Mouse (Mus musculus): ENCODE results near the gene Acbd3. TPM values are rescaled to one million over a fixed set of nuclear protein-coding genes. Genes with fewer than 3 reads are reported as not detected.

Acbd3 gene
- 5.5 and 10.7 TPM in 2 replicates for polyA plus RNA-seq (2012; rRNA removed)

- H3K4me1 ChIP-seq (ENCODE audit: control insufficient read depth, insufficient read depth, insufficient read length, low read length), result peaks cover 4% of the 10 kb centered on the region; the same call in 1 of the 2 replicates
- H3K27ac ChIP-seq (ENCODE audit: insufficient read depth, low read depth, low read length), result peak within 1 kb of the TSS; percentile 87
- H3K4me3 ChIP-seq (ENCODE audit: low read depth, low read length), result peak within 1 kb of the TSS; percentile 90
- no peaks in the 10 kb centered on the region for H3K36me3 ChIP-seq (ENCODE audit: control insufficient read depth, insufficient read depth, low read length)
- TF ChIP-seq CTCF (IDR thresholded peaks at IDR 0.05; ENCODE audit: extremely low read depth, insufficient read length, insufficient replicate concordance, low read depth, low read length), result no peak
- peak; percentile 94 for TF ChIP-seq POLR2A (IDR thresholded peaks at IDR 0.05; ENCODE audit: low read depth, low read length)
- under 1% methylated on average over 52 of the region's 52 CpGs for WGBS
- no peaks in the 10 kb centered on the region for H3K27me3 ChIP-seq (ENCODE audit: control insufficient read depth, insufficient read depth, low read length)
Observed at GRCm38 (mm10) chr1:180725704-180726179, at the start of gene Acbd3. Gene Acbd3 (plus strand): TSS chr1:180726043.

DNA sequence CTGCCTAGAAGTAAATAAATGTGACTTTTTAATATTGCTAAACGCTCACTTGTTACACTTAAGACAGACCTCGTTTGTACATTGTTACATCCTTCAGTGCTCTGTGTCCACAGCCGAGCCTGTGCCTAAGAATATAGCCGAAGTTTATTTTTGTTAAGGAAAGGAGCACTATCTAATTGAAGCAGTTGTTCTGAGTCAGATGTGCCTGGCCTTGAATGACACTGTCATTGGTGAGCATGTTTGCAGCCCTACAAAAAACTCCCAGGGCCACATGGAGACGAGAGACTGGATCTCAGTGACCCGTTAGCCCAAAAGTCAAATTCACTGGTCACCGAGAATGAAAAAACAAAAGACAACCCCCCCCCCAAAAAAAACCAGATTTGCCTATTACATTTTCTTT is 34.6 kb upstream of the Acbd3 start:
- Histone ChIP-seq H3K36me3 (ENCODE audit: control insufficient read depth, insufficient read depth, low read length) (peaks cover 14% of the 10 kb centered on the region), H3K4me3 (ENCODE audit: low read depth, low read length) (no peak overlapping the region), H3K27ac (ENCODE audit: insufficient read depth, low read depth, low read length) (no peak overlapping the region), H3K4me1 (ENCODE audit: control insufficient read depth, insufficient read depth, insufficient read length, low read length) (no peaks in the 10 kb centered on the region), H3K27me3 (ENCODE audit: control insufficient read depth, insufficient read depth, low read length) (peaks cover 5% of the 10 kb centered on the region)
- 90% methylated on average over 7 of the region's 7 CpGs for WGBS
- no peak for TF ChIP-seq POLR2A (IDR thresholded peaks at IDR 0.05; ENCODE audit: low read depth, low read length)
- no peak for TF ChIP-seq CTCF (IDR thresholded peaks at IDR 0.05; ENCODE audit: extremely low read depth, insufficient read length, insufficient replicate concordance, low read depth, low read length)

- WGBS, result 3% methylated on average over 79 of the region's 79 CpGs
- Histone ChIP-seq H3K4me3 (ENCODE audit: low read depth, low read length) (peak within 1 kb of the TSS; percentile 55), H3K27me3 (ENCODE audit: control insufficient read depth, insufficient read depth, low read length) (peaks cover 15% of the 10 kb centered on the region), H3K4me1 (ENCODE audit: control insufficient read depth, insufficient read depth, insufficient read length, low read length) (peaks cover 9% of the 10 kb centered on the region), H3K36me3 (ENCODE audit: control insufficient read depth, insufficient read depth, low read length) (no peaks in the 10 kb centered on the region), H3K27ac (ENCODE audit: insufficient read depth, low read depth, low read length) (no peak within 1 kb of the TSS)
- TF ChIP-seq CTCF (IDR thresholded peaks at IDR 0.05; ENCODE audit: extremely low read depth, insufficient read length, insufficient replicate concordance, low read depth, low read length), result no peak
- TF ChIP-seq POLR2A (IDR thresholded peaks at IDR 0.05; ENCODE audit: low read depth, low read length), result no peak
Observed at GRCm38 (mm10) chr1:180696626-180697352, 29.1 kb upstream of the Acbd3 start, which contains the start of gene Mixl1. Gene Mixl1 (minus strand): TSS chr1:180697034.

- WGBS, result 83% methylated on average over 5 of the region's 5 CpGs
- H3K4me3 ChIP-seq (ENCODE audit: low read depth, low read length), result no peak overlapping the region
- no peaks in the 10 kb centered on the region for H3K36me3 ChIP-seq (ENCODE audit: control insufficient read depth, insufficient read depth, low read length)
- H3K4me1 ChIP-seq (ENCODE audit: control insufficient read depth, insufficient read depth, insufficient read length, low read length), result peaks cover 9% of the 10 kb centered on the region
- H3K27me3 ChIP-seq (ENCODE audit: control insufficient read depth, insufficient read depth, low read length), result peaks cover 15% of the 10 kb centered on the region
- no peak overlapping the region for H3K27ac ChIP-seq (ENCODE audit: insufficient read depth, low read depth, low read length)
- TF ChIP-seq CTCF (IDR thresholded peaks at IDR 0.05; ENCODE audit: extremely low read depth, insufficient read length, insufficient replicate concordance, low read depth, low read length) (no peak), POLR2A (IDR thresholded peaks at IDR 0.05; ENCODE audit: low read depth, low read length) (no peak)
Observed at GRCm38 (mm10) chr1:180698063-180698462, 27.8 kb upstream of the Acbd3 start.

DNA sequence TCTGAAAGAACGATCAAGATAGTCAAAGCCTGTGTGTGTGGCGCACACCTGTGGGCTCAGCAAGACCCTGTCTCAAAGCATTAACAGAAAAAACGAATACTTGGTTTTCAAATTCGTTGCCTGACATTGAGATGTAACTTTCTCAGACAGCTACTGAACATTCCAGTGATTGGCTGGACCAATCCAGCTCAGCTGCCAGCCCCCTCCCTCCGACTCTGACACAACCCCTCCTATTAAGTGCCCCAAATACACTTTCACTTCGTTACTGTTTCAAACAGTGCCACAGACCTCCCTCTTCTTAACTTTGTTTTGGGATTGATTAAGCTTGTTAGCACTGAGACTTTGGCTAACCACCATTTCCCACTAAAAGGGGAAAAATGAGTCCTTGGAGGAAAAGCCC is 22.4 kb upstream of the Acbd3 start:
- no peak overlapping the region for H3K4me3 ChIP-seq (ENCODE audit: low read depth, low read length)
- H3K27me3 ChIP-seq (ENCODE audit: control insufficient read depth, insufficient read depth, low read length), result no peaks in the 10 kb centered on the region
- peaks cover 6% of the 10 kb centered on the region; the same call in 1 of the 2 replicates for H3K4me1 ChIP-seq (ENCODE audit: control insufficient read depth, insufficient read depth, insufficient read length, low read length)
- TF ChIP-seq CTCF (IDR thresholded peaks at IDR 0.05; ENCODE audit: extremely low read depth, insufficient read length, insufficient replicate concordance, low read depth, low read length) (no peak), POLR2A (IDR thresholded peaks at IDR 0.05; ENCODE audit: low read depth, low read length) (no peak)
- no peak overlapping the region for H3K27ac ChIP-seq (ENCODE audit: insufficient read depth, low read depth, low read length)
- H3K36me3 ChIP-seq (ENCODE audit: control insufficient read depth, insufficient read depth, low read length), result no peaks in the 10 kb centered on the region
- WGBS, result 54% methylated on average over 6 of the region's 6 CpGs

GRCm38 (mm10) chr1:180707368-180707767 is 18.5 kb upstream of the Acbd3 start:
- TF ChIP-seq CTCF (IDR thresholded peaks at IDR 0.05; ENCODE audit: extremely low read depth, insufficient read length, insufficient replicate concordance, low read depth, low read length) (no peak), POLR2A (IDR thresholded peaks at IDR 0.05; ENCODE audit: low read depth, low read length) (no peak)
- H3K27ac ChIP-seq (ENCODE audit: insufficient read depth, low read depth, low read length), result no peak overlapping the region
- H3K27me3 ChIP-seq (ENCODE audit: control insufficient read depth, insufficient read depth, low read length), result no peaks in the 10 kb centered on the region
- 37% methylated on average over 3 of the region's 3 CpGs for WGBS
- no peak overlapping the region for H3K4me3 ChIP-seq (ENCODE audit: low read depth, low read length)
- no peaks in the 10 kb centered on the region for H3K36me3 ChIP-seq (ENCODE audit: control insufficient read depth, insufficient read depth, low read length)
- peaks cover 6% of the 10 kb centered on the region; the same call in 1 of the 2 replicates for H3K4me1 ChIP-seq (ENCODE audit: control insufficient read depth, insufficient read depth, insufficient read length, low read length)

GRCm38 (mm10) chr1:180707813-180708212 is 18.0 kb upstream of the Acbd3 start:
- TF ChIP-seq CTCF (IDR thresholded peaks at IDR 0.05; ENCODE audit: extremely low read depth, insufficient read length, insufficient replicate concordance, low read depth, low read length) (no peak), POLR2A (IDR thresholded peaks at IDR 0.05; ENCODE audit: low read depth, low read length) (no peak)
- no peak overlapping the region for H3K27ac ChIP-seq (ENCODE audit: insufficient read depth, low read depth, low read length)
- WGBS, result 21% methylated on average over 3 of the region's 3 CpGs

More at GRCm38 (mm10) chr1:180707813-180708212, 18.0 kb upstream of the Acbd3 start:
- Histone ChIP-seq H3K36me3 (ENCODE audit: control insufficient read depth, insufficient read depth, low read length) (no peaks in the 10 kb centered on the region), H3K4me3 (ENCODE audit: low read depth, low read length) (no peak overlapping the region), H3K27me3 (ENCODE audit: control insufficient read depth, insufficient read depth, low read length) (no peaks in the 10 kb centered on the region), H3K4me1 (ENCODE audit: control insufficient read depth, insufficient read depth, insufficient read length, low read length) (peaks cover 6% of the 10 kb centered on the region; the same call in 1 of the 2 replicates)
